Mouse (Mus musculus) stomach, embryonic 14.5 days (tissue): ENCODE measurements around the gene 3110082I17Rik. TPM values are rescaled to one million over a fixed set of nuclear protein-coding genes. Genes with fewer than 3 reads are reported as not detected.
A peak's percentile ranks its signal among the peaks of the same experiment; 100 is the strongest.

Source experiments
- ATAC-seq: fragments of 200-750 bp; cut with Nextera tagmentation; 2 replicates; pipeline ENCODE4 v1.8.0; 2017; ENCODE audit warnings: low read depth, moderate TSS enrichment; ENCODE audit not compliant: insufficient number of reproducible peaks, insufficient read depth, low FRiP score
- H3K27ac ChIP-seq: fragments of 300-500 bp; sonication (generic); 2 replicates; pipeline ENCODE4 v1.5.1; 2014; ENCODE audit warnings: mild to moderate bottlenecking, low read length, moderate library complexity, mixed read lengths
- H3K27me3 ChIP-seq: fragments of 300-500 bp; sonication (generic); 2 replicates; pipeline ENCODE4 v1.6.1; 2014; ENCODE audit warnings: low read length, control low read depth, mixed read lengths; ENCODE audit not compliant: control insufficient read depth, insufficient read depth
- H3K36me3 ChIP-seq: fragments of 300-500 bp; sonication (generic); 2 replicates; pipeline ENCODE4 v1.6.1; 2014; ENCODE audit warnings: mild to moderate bottlenecking, control low read depth, low read length, moderate library complexity, mixed read lengths; ENCODE audit not compliant: control insufficient read depth, insufficient read depth
- H3K4me1 ChIP-seq: fragments of 300-500 bp; sonication (generic); 2 replicates; pipeline ENCODE4 v1.6.1; 2014; ENCODE audit warnings: low read length, control low read depth, mixed read lengths; ENCODE audit not compliant: control insufficient read depth, insufficient read depth
- H3K4me2 ChIP-seq: fragments of 300-500 bp; sonication (generic); replicated peaks from 2 replicates; pipeline ENCODE4 v1.6.1; 2014; ENCODE audit warnings: low read depth, low read length, control low read depth
- H3K4me3 ChIP-seq: fragments of 300-500 bp; sonication (generic); 2 replicates; pipeline ENCODE4 v1.5.1; 2014; ENCODE audit warnings: low read depth, low read length, control low read depth
- H3K9ac ChIP-seq: fragments of 300-500 bp; sonication (generic); replicated peaks from 2 replicates; pipeline ENCODE4 v1.6.1; 2014; ENCODE audit warnings: low read depth, mild to moderate bottlenecking, control low read depth, low read length, moderate library complexity, mixed read lengths
- H3K9me3 ChIP-seq: fragments of 300-500 bp; sonication (generic); 2 replicates; pipeline ENCODE4 v1.6.1; 2016; ENCODE audit warnings: low read depth, low read length, control low read depth; ENCODE audit not compliant: control insufficient read depth
- WGBS: fragments of 180-500 bp; shearing (Covaris S2); extraction: QIAGEN DNeasy Blood & Tissue Kit; methylation state at CpG from one replicate; pipeline ENCODE4 v1.1.7; 2014; 5-methylcytosine and 5-hydroxymethylcytosine counted together
- polyA plus RNA-seq: library from polyadenylated mRNA; unstranded; fragments of >200 nt; fragmentation: Nextera tagmentation; extraction: Ambion mirVana; gene quantifications from 2 replicates; pipeline ENCODE4 v1.2.1, GENCODE M21; 2014

Gene 3110082I17Rik
- polyA plus RNA-seq, 1 experiment from 2014 or later: 37.7 TPM

DNA sequence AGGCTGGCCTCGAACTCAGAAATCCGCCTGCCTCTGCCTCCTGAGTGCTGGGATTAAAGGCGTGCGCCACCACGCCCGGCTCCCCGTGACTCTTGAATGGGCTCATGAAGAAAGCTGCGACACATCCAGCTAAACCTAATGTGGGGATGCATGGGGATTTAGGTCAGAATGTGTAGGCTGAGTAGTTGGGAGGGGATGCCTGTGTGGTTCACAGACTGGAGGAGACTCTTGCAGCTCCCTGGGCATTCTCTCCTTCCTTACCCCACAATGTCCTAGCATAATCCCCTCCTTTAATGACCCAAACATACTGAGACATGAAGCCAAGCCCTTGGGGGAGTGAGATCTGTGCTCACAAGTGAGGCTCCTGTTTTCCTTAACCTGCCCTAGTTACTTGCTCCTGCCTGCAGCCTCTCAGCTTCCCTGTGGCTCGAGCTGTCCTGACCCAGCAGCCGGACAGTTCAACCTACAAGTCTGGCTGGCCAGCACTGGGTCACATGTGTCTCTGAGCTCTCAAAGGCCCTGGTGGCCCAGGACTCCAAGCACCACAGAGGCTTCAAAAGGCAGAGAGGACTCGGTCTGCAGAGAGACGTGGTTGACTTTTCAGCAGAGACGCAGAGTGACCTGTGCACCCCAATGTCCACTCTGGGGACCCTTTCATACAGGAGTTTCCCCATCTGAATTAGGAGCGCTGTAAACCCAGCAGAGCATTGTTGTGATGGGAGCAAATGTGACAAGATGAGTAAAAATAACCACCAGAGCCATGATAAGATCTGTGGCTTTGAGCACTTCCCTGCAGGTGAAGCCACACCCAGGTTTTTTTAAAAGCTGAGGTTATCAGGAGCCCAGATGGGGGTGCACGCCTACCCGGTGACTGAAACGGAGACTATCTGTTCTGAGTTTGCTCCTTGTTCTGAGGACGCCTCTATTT, 78.5 kb downstream of the 3110082I17Rik start:
- Histone ChIP-seq H3K9me3 (no peaks in the 10 kb centered on the region), H3K36me3 (no peaks in the 10 kb centered on the region), H3K4me3 (no peak overlapping the region), H3K4me1 (peaks cover 44% of the 10 kb centered on the region), H3K27ac (no peak overlapping the region), H3K27me3 (no peaks in the 10 kb centered on the region), H3K4me2 (0 out of 2 replicates have a peak overlapping the region, but pooled peaks have one; percentile 5), H3K9ac (no peak overlapping the region)
- WGBS: 77% methylated on average over 18 of the region's 18 CpGs
- ATAC-seq: no peak

DNA sequence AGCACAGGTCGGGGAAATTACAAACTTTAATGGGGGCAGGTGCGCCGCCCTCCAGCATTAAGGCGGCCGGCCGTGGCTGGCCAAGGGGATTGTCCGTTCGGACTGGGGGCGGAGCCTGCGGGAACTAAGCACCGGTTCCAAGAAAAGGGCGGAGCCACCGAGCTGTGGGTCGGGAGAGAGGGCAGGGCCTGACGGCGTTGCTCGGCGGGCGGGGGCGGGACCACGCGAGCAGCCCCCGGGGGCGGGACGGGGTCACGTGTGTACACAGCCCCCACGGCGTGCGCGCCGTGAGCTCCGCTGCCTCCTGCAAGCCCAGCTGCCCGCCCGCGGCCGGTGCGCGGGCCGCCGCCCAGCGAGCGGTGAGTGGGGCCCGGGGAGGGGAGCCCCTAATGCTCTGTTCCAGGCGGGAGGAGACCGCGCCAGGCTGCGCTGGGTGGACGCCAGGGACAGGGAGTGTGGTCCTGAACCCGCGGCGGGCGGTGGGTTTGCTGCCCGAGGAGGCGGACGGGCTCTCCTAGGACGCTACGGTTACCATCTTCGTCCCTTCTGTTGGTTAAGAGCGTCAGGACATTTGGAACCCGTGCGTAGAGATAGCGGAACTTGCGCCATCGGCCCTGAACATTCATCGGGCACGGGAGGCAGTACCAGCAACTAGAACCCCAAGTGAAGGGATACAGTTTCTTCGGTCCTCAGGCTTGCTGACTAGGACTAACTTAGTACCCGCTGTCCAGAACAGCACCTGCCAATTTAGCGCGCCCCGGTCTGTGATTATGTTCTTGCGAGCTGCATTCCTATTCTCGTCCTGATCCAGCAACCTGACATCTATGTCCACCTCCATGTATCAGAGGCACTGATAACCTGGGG, 79.7 kb downstream of the 3110082I17Rik start:
- H3K4me2 ChIP-seq: peak overlapping the region; percentile 84
- H3K9ac ChIP-seq: peak overlapping the region; percentile 30
- H3K4me3 ChIP-seq: peak overlapping the region; percentile 62
- 2% methylated on average over 68 of the region's 73 CpGs for WGBS
- no peaks in the 10 kb centered on the region for H3K27me3 ChIP-seq
- H3K27ac ChIP-seq: peak overlapping the region; percentile 58; the same call in 1 of the 2 replicates
- no peaks in the 10 kb centered on the region for H3K36me3 ChIP-seq
- ATAC-seq: peak; percentile 82
- H3K9me3 ChIP-seq: no peaks in the 10 kb centered on the region
- H3K4me1 ChIP-seq: peaks cover 44% of the 10 kb centered on the region

DNA sequence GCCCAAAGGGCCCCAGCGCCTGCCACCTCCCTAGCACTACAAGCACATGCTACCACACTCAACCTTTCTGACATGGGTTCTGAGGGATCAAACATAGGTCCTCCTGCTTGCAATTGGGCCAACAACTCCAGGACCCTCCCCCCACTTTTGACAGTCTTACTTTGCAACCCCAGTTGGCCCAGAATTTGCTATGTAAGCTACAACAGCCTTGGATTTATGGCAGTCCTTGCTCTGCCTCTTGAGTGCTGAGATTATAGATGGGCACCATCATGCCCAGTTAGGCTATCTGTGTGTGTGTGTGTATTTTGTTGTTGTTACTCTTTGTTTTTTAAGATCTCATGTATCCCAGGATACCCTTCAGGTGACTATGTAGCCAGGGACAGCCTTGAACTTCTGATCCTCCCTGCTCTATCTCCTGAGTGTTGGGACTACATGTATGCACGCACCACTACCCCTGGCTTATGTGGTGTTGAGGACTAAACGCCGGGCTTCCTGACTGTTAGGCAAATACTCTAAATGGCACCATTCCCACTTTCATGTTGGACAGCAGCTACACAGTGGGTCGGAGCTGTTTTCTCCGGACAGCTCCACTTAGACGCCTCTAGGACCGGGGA, 80.4 kb downstream of the 3110082I17Rik start:
- H3K27ac ChIP-seq: peak overlapping the region; percentile 34; the same call in 1 of the 2 replicates
- 17% methylated on average over 8 of the region's 8 CpGs for WGBS
- H3K36me3 ChIP-seq: no peaks in the 10 kb centered on the region
- no peak overlapping the region for H3K9ac ChIP-seq
- no peak for ATAC-seq
- H3K4me1 ChIP-seq: peaks cover 44% of the 10 kb centered on the region
- H3K4me2 ChIP-seq: peak overlapping the region; percentile 84
- no peaks in the 10 kb centered on the region for H3K27me3 ChIP-seq
- peak overlapping the region; percentile 62 for H3K4me3 ChIP-seq
- H3K9me3 ChIP-seq: no peaks in the 10 kb centered on the region

DNA sequence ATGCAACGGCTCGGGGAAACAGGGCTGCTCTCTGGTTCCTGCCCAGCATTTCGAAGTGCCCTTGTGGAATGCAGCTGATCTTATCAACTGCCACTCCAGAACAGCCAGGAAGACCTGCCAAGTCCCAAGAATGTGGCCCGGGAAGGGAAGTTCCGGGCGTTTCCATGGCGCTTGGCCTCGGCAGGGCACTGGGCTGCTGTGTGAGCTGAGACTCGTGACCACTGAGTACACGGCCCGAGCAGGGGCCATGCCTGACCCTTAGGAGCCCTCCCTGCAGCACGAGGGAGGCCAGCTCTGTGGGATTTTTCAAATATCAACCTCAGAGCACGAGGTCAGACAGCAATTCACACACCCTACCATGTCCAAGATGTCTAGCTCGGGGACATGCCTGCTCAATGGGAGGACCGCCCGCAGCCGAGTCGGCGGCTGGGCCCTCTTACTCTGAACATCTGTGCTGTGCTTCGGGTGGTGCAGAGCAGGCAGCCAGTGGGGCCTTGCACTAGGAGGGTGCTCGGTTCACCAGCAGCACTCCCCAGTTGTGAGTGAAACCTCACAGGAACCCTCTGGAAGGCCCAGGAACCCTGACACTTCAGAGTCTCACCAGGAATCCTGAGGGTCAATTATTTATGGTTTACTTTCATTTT, 81.2 kb downstream of the 3110082I17Rik start:
- Histone ChIP-seq H3K4me1 (peaks cover 39% of the 10 kb centered on the region), H3K4me2 (no peak overlapping the region), H3K27me3 (no peaks in the 10 kb centered on the region), H3K4me3 (no peak overlapping the region), H3K36me3 (no peaks in the 10 kb centered on the region), H3K9ac (no peak overlapping the region), H3K27ac (peak overlapping the region; percentile 68), H3K9me3 (no peaks in the 10 kb centered on the region)
- WGBS: 34% methylated on average over 21 of the region's 21 CpGs
- peak; percentile 30; the same call in 1 of the 2 replicates for ATAC-seq

DNA sequence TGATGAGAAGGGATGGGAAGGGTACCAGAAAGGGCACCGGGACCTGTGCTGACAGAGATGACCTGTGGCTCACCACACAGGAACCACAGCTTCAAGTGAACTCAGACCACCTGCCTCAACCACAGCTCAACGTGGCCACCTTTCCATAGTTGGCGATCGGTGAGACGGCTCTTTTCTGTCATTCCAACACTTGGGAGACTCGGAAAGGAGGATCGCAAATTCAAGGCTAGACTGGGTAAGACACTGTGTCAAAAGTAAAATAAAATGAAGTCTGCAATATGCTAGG, 82.1 kb downstream of the 3110082I17Rik start:
- H3K27ac ChIP-seq: peak overlapping the region; percentile 68; the same call in 1 of the 2 replicates
- no peak overlapping the region for H3K9ac ChIP-seq

DNA sequence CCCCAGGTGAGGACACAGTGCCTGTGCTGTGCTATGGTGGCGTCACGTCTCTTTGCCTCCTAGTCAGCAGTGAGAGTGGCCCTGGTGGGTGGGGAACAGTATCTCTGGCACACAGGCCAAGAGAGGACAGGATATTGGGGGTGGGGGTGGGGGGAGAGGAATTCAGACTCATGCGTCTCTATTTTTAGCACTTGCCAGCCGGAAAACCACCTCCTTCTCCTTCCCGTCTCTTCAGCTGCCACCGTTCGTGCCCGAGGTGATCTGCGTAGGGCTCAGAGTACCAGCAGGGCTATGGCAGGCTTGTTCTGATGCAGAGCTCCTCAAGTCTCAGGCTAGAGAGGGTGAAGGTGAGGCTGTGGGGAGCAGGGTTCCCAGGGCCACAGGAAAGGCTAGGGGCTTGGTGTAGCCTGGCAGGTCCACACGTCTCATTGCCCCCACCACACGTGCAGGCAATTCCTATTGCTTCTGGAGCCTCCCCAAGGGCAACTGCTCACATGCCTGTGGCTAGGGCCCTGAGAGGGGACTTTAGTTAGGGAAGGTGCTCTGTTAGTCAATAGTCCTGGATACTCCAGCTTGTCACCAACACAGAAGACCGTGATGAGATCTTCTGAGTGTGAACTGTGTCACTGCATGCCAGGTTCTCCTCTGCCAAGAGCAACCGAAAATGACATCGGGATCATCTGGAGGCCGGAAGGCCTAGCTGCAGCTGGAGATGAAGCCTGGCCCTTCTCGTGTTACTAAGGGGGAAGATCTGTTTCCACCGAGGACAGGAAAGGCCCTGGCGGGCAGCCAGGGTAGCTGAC, 82.7 kb downstream of the 3110082I17Rik start, which contains the start of gene Gpr146:
Gene Gpr146 (plus strand): TSS at position 230 of the 803 bp plus-strand sequence.
- Histone ChIP-seq H3K27ac (peak within 1 kb of the TSS; percentile 68), H3K4me2 (no peak within 1 kb of the TSS), H3K36me3 (no peaks in the 10 kb centered on the region), H3K4me3 (no peak within 1 kb of the TSS), H3K9ac (no peak within 1 kb of the TSS), H3K4me1 (peaks cover 36% of the 10 kb centered on the region), H3K9me3 (no peaks in the 10 kb centered on the region), H3K27me3 (no peaks in the 10 kb centered on the region)
- no peak for ATAC-seq
- 59% methylated on average over 18 of the region's 18 CpGs for WGBS

More for the DNA sequence above, 82.1 kb downstream of the 3110082I17Rik start:
- H3K4me3 ChIP-seq: no peak overlapping the region
- H3K27me3 ChIP-seq: no peaks in the 10 kb centered on the region
- H3K4me2 ChIP-seq: no peak overlapping the region
- no peak for ATAC-seq
- H3K9me3 ChIP-seq: no peaks in the 10 kb centered on the region
- peaks cover 39% of the 10 kb centered on the region for H3K4me1 ChIP-seq
- H3K36me3 ChIP-seq: no peaks in the 10 kb centered on the region
- WGBS: 77% methylated on average over 7 of the region's 7 CpGs

DNA sequence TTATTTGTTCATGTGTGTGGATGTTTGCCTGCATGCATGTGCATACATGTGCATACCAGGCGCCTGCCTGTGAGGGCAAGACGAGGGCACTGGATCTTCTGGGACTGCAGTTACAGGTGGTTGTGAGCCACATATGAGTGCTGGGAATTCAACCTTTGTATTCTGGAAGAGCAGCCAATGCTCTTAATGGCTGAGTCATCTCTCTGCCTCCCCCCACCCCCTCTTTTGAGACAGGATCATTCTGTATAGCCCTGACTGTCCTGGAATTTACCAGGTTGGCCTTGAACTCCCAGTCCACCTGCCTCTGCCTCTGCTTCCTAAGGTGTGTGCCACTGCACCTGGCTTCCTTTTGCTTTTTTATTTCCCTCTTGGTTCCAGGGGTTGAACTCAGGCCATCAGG, 85.5 kb downstream of the 3110082I17Rik start:
- ATAC-seq: no peak
- no peak overlapping the region for H3K4me3 ChIP-seq
- H3K9ac ChIP-seq: no peak overlapping the region
- no peaks in the 10 kb centered on the region for H3K9me3 ChIP-seq
- no peak overlapping the region for H3K27ac ChIP-seq
- H3K4me2 ChIP-seq: no peak overlapping the region
- H3K36me3 ChIP-seq: no peaks in the 10 kb centered on the region
- H3K27me3 ChIP-seq: no peaks in the 10 kb centered on the region
- 71% methylated on average over 2 of the region's 2 CpGs for WGBS
- H3K4me1 ChIP-seq: peaks cover 29% of the 10 kb centered on the region; the same call in 1 of the 2 replicates
